Mouse (Mus musculus): Measurements from ENCODE around the gene Arhgef26.

DNA sequence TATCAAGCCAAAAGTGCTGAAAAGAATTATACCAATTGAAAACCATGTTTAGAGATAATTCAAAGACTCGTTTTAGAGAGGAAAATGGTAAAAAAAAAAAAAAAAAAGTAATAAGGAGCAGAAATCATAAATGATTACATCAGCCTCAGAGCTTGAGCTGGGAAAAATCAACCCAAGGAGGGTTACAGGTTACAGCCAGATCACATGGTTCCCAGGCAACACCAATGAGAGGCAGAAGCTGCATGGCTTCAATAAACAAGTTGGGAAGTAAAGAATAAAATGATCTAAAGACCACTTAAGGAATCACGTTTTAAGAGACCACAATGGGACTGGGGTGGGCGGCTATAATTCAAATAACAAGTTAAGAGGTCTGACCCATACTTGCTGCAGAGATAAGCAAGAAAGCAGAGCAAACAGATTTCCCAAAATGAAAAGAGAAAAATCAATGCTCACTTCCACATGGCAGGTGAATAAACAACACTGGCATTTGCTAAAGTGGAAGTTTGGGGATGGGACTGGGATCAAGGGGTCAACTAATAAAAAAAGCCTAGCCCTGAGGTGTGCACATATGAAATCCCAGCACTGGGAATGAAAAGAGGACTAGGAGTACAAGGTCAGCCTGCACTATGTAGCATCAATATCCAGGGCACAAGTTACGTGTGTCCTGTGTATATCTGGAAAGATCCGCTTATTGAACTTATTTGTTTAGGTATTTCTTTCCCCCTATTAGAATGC is 167.2 kb downstream of the Arhgef26 start:
- TF ChIP-seq CTCF (IDR thresholded peaks at IDR 0.05; ENCODE audit: control insufficient read depth, insufficient read depth, insufficient replicate concordance, low read depth, low read length) (no peak), POLR2A (IDR thresholded peaks at IDR 0.05; ENCODE audit: control insufficient read depth, low read depth, low read length) (no peak)
